Mouse (Mus musculus) duodenum, adult 2 months (tissue): Measurements from ENCODE around the gene Klra10. TPM values are rescaled to one million over a fixed set of nuclear protein-coding genes. Genes with fewer than 3 reads are reported as not detected.

ENCODE experiments used
- polyA plus RNA-seq: library from polyadenylated mRNA; depleted of rRNA; stranded (reverse); fragments of >200 nt; gene quantifications from 2 replicates; pipeline ENCODE4 v1.2.3, GENCODE M21; 2012; ENCODE audit warnings: low replicate concordance; rRNA removed

Gene Klra10
- not detected in 2 replicates for polyA plus RNA-seq

DNA sequence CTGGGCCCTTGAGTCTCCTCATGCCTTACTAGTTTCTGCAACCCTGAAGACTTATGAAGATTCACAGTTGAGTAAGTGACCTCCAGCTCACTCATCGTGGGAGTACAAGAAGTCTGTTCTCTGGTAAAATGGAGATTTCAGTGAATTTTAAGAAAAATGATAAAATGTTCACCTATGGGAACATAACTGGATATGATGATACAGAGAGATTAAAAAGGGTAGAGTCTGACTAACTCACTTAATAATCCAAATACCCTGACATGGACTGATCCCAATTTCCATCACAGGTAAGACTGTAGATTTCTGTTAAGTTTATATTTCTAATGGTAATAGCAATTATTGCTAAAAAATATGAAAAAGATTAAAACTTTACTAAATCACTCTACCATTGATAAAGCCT lies at the start of gene Klra10:
TSS of gene Klra10 (minus strand) at position 101 of the 400 bp plus-strand sequence.

DNA sequence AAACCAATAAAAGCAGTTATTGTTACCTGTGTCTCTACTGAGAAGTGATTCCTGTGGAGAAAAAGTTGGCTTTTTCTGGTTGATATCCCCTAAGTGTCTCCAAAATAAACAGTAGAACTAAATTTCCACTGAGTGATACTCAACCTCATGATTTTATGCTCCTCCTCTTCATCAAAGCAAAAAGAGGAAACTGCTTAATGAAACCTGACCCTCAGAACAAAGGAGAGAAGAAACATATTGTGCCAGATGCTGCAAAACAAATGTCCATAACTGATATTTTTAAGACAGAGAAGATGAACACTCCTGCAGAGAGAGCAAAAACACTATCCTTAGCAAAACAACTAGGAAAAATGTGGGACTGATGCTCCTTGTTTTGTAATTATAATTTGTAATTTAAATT lies 48.5 kb downstream of the Klra10 start, which contains the start of gene Klra7:
TSS of gene Klra7 (minus strand) at position 101 of the 400 bp plus-strand sequence.

Other genes with a start within 250 kb of the Klra10 start
- gene Klra4, start 214.7 kb downstream of the Klra10 start, polyA plus RNA-seq, result not detected in 2 replicates
- gene Klra8, start 152.0 kb downstream of the Klra10 start, polyA plus RNA-seq, result not detected in 2 replicates
- not detected in 2 replicates for gene Klra9, start 88.8 kb downstream of the Klra10 start, polyA plus RNA-seq
- not detected in 2 replicates for gene Klra7, start 48.6 kb downstream of the Klra10 start, polyA plus RNA-seq
- gene Klra3, start 55.6 kb upstream of the Klra10 start, polyA plus RNA-seq, result not detected in 2 replicates
- not detected in 2 replicates for gene Klra1, start 104.9 kb upstream of the Klra10 start, polyA plus RNA-seq